Mouse (Mus musculus) testis, postnatal 10 days (tissue): ENCODE results near the gene Vps8.

Experiments
- DNase-seq: peaks from one replicate; pipeline ENCODE4 v3.0.0; 2021; ENCODE audit warnings: low spot score

The Vps8 gene

GRCm38 (mm10) chr16:21422645-21423545 is at the start of gene Vps8:
Vps8 (plus strand) TSS chr16:21423118.
- peak; percentile 93 for DNase-seq

GRCm38 (mm10) chr16:21373316-21373960 is 49.5 kb upstream of the Vps8 start:
- DNase-seq = no peak

GRCm38 (mm10) chr16:21374067-21374466 is 48.9 kb upstream of the Vps8 start:
- DNase-seq = no peak

GRCm38 (mm10) chr16:21375147-21375546 is 47.8 kb upstream of the Vps8 start:
- no peak for DNase-seq

GRCm38 (mm10) chr16:21376316-21376715 is 46.6 kb upstream of the Vps8 start:
- no peak for DNase-seq

GRCm38 (mm10) chr16:21376949-21377604 is 45.8 kb upstream of the Vps8 start:
- no peak for DNase-seq

- DNase-seq = no peak
These were observed 45.3 kb upstream of the Vps8 start for GRCm38 (mm10) chr16:21377605-21377968.

GRCm38 (mm10) chr16:21381469-21381868 is 41.4 kb upstream of the Vps8 start:
- DNase-seq = no peak

GRCm38 (mm10) chr16:21382152-21382911 is 40.6 kb upstream of the Vps8 start:
- no peak for DNase-seq

GRCm38 (mm10) chr16:21385926-21386881 is 36.7 kb upstream of the Vps8 start:
- DNase-seq = no peak

GRCm38 (mm10) chr16:21389316-21389715 is 33.6 kb upstream of the Vps8 start:
- peak; percentile 83 for DNase-seq

- DNase-seq = no peak
These were observed 32.2 kb upstream of the Vps8 start for GRCm38 (mm10) chr16:21390744-21391143.

GRCm38 (mm10) chr16:21392099-21392498 is 30.8 kb upstream of the Vps8 start:
- no peak for DNase-seq

GRCm38 (mm10) chr16:21392517-21393112 is 30.3 kb upstream of the Vps8 start:
- peak; percentile 92 for DNase-seq

GRCm38 (mm10) chr16:21395546-21395945 is 27.4 kb upstream of the Vps8 start:
- no peak for DNase-seq

- no peak for DNase-seq
These were observed 25.2 kb upstream of the Vps8 start for GRCm38 (mm10) chr16:21397681-21398080.

- no peak for DNase-seq
These were observed 24.4 kb upstream of the Vps8 start for GRCm38 (mm10) chr16:21398345-21399051.

- no peak for DNase-seq
These were observed 23.0 kb upstream of the Vps8 start for GRCm38 (mm10) chr16:21399942-21400341.

GRCm38 (mm10) chr16:21402068-21402467 is 20.9 kb upstream of the Vps8 start:
- no peak for DNase-seq

- DNase-seq = no peak
These were observed 19.5 kb upstream of the Vps8 start for GRCm38 (mm10) chr16:21403402-21403801.
